Mouse (Mus musculus) forebrain, embryonic 11.5 days (tissue): Measurements from ENCODE around the gene Arv1. TPM values are rescaled to one million over a fixed set of nuclear protein-coding genes. Genes with fewer than 3 reads are reported as not detected.

Experiments
- ATAC-seq: fragments of 200-750 bp; cut with Nextera tagmentation; replicated peaks from 2 replicates; pipeline ENCODE4 v1.8.0; 2017; ENCODE audit warnings: moderate TSS enrichment; ENCODE audit not compliant: low FRiP score
- DNase-seq: peaks from one replicate; pipeline ENCODE4 v3.0.0-alpha.2; 2017; ENCODE audit warnings: low spot score
- H3K27ac ChIP-seq: fragments of 300-500 bp; sonication (generic); 2 replicates; pipeline ENCODE4 v1.5.1; 2014; ENCODE audit warnings: low read depth, low read length
- H3K27me3 ChIP-seq: fragments of 300-500 bp; sonication (generic); 2 replicates; pipeline ENCODE4 v1.6.1; 2014; ENCODE audit warnings: mild to moderate bottlenecking, low read length, mixed read lengths; ENCODE audit not compliant: control insufficient read depth, insufficient read depth
- H3K36me3 ChIP-seq: fragments of 300-500 bp; sonication (generic); 2 replicates; pipeline ENCODE4 v1.6.1; 2014; ENCODE audit warnings: mild to moderate bottlenecking, low read length, moderate library complexity, mixed read lengths; ENCODE audit not compliant: control insufficient read depth, insufficient read depth
- H3K4me1 ChIP-seq: fragments of 300-500 bp; sonication (generic); replicated peaks from 2 replicates; pipeline ENCODE4 v1.6.1; 2014; ENCODE audit warnings: low read length, mixed read lengths; ENCODE audit not compliant: control insufficient read depth, insufficient read depth
- H3K4me2 ChIP-seq: fragments of 300-500 bp; sonication (generic); 2 replicates; pipeline ENCODE4 v1.6.1; 2014; ENCODE audit warnings: low read depth, mild to moderate bottlenecking, low read length, moderate library complexity, mixed read lengths; ENCODE audit not compliant: severe bottlenecking
- H3K4me3 ChIP-seq: fragments of 300-500 bp; sonication (generic); 2 replicates; pipeline ENCODE4 v1.5.1; 2014; ENCODE audit warnings: low read depth, low read length
- H3K9ac ChIP-seq: fragments of 300-500 bp; sonication (generic); 2 replicates; pipeline ENCODE4 v1.6.1; 2014; ENCODE audit warnings: low read length
- H3K9me3 ChIP-seq: fragments of 300-500 bp; sonication (generic); 2 replicates; pipeline ENCODE4 v1.6.1; 2016; ENCODE audit warnings: low read length, mixed read lengths; ENCODE audit not compliant: control insufficient read depth
- WGBS: fragments of 180-500 bp; shearing (Covaris S2); extraction: QIAGEN DNeasy Blood & Tissue Kit; methylation state at CpG from one replicate; pipeline ENCODE4 v1.1.7; 2014; 5-methylcytosine and 5-hydroxymethylcytosine counted together
- polyA plus RNA-seq: library from polyadenylated mRNA; unstranded; fragments of >200 nt; fragmentation: Nextera tagmentation; extraction: Ambion mirVana; gene quantifications from 2 replicates; pipeline ENCODE4 v1.2.1, GENCODE M21; 2014

Gene Arv1
- polyA plus RNA-seq, 1 experiment from 2014 or later: 38.2 TPM

- H3K27ac ChIP-seq: no peak overlapping the region
- DNase-seq: no peak
- ATAC-seq: no peak
- H3K4me2 ChIP-seq: no peak overlapping the region
- H3K9ac ChIP-seq: no peak overlapping the region
- no peaks in the 10 kb centered on the region for H3K9me3 ChIP-seq
- H3K4me1 ChIP-seq: no peaks in the 10 kb centered on the region
- no peaks in the 10 kb centered on the region for H3K27me3 ChIP-seq
- no peak overlapping the region for H3K4me3 ChIP-seq
- H3K36me3 ChIP-seq: no peaks in the 10 kb centered on the region; the same call in 1 of the 2 replicates
- WGBS: 88% methylated on average over 10 of the region's 10 CpGs
Measured at GRCm38 (mm10) chr8:124682218-124682617, 39.7 kb upstream of the Arv1 start.

GRCm38 (mm10) chr8:124688899-124689298 is 33.0 kb upstream of the Arv1 start:
- H3K9me3 ChIP-seq: no peaks in the 10 kb centered on the region
- no peaks in the 10 kb centered on the region for H3K4me1 ChIP-seq
- H3K27ac ChIP-seq: no peak overlapping the region
- no peak overlapping the region for H3K9ac ChIP-seq
- DNase-seq (no peak), ATAC-seq (no peak)
- WGBS: 93% methylated on average over 13 of the region's 13 CpGs
- no peaks in the 10 kb centered on the region; the same call in 1 of the 2 replicates for H3K36me3 ChIP-seq
- no peaks in the 10 kb centered on the region for H3K27me3 ChIP-seq
- no peak overlapping the region for H3K4me3 ChIP-seq
- no peak overlapping the region for H3K4me2 ChIP-seq

GRCm38 (mm10) chr8:124691706-124692105 is 30.2 kb upstream of the Arv1 start:
- Histone ChIP-seq H3K9ac (no peak overlapping the region), H3K9me3 (no peaks in the 10 kb centered on the region), H3K4me1 (no peaks in the 10 kb centered on the region), H3K27me3 (no peaks in the 10 kb centered on the region), H3K27ac (no peak overlapping the region), H3K4me2 (no peak overlapping the region), H3K4me3 (no peak overlapping the region), H3K36me3 (no peaks in the 10 kb centered on the region; the same call in 1 of the 2 replicates)
- 95% methylated on average over 4 of the region's 4 CpGs for WGBS
- no peak for DNase-seq
- ATAC-seq: no peak

- no peak overlapping the region for H3K4me2 ChIP-seq
- H3K4me3 ChIP-seq: no peak overlapping the region
- H3K9me3 ChIP-seq: no peaks in the 10 kb centered on the region
- no peaks in the 10 kb centered on the region for H3K27me3 ChIP-seq
- ATAC-seq (no peak), DNase-seq (no peak)
- H3K36me3 ChIP-seq: no peaks in the 10 kb centered on the region; the same call in 1 of the 2 replicates
- no peak overlapping the region for H3K27ac ChIP-seq
- H3K4me1 ChIP-seq: no peaks in the 10 kb centered on the region
- 93% methylated on average over 22 of the region's 22 CpGs for WGBS
- no peak overlapping the region for H3K9ac ChIP-seq
Measured at GRCm38 (mm10) chr8:124695424-124696100, 26.4 kb upstream of the Arv1 start.

GRCm38 (mm10) chr8:124700271-124700670 is 21.7 kb upstream of the Arv1 start:
- no peak overlapping the region for H3K4me3 ChIP-seq

GRCm38 (mm10) chr8:124701023-124701422 is 20.9 kb upstream of the Arv1 start:
- Histone ChIP-seq H3K27ac (no peak overlapping the region), H3K4me2 (no peak overlapping the region), H3K4me3 (no peak overlapping the region), H3K9ac (no peak overlapping the region), H3K36me3 (no peaks in the 10 kb centered on the region; the same call in 1 of the 2 replicates), H3K4me1 (no peaks in the 10 kb centered on the region), H3K9me3 (no peaks in the 10 kb centered on the region), H3K27me3 (no peaks in the 10 kb centered on the region)
- ATAC-seq (no peak), DNase-seq (no peak)
- WGBS: 91% methylated on average over 9 of the region's 9 CpGs

More at GRCm38 (mm10) chr8:124700271-124700670, 21.7 kb upstream of the Arv1 start:
- no peaks in the 10 kb centered on the region for H3K27me3 ChIP-seq
- no peak overlapping the region for H3K27ac ChIP-seq
- H3K4me1 ChIP-seq: no peaks in the 10 kb centered on the region
- H3K4me2 ChIP-seq: no peak overlapping the region
- 92% methylated on average over 5 of the region's 5 CpGs for WGBS
- no peak overlapping the region for H3K9ac ChIP-seq
- no peaks in the 10 kb centered on the region; the same call in 1 of the 2 replicates for H3K36me3 ChIP-seq
- H3K9me3 ChIP-seq: no peaks in the 10 kb centered on the region
- ATAC-seq (no peak), DNase-seq (no peak)

GRCm38 (mm10) chr8:124702183-124702582 is 19.8 kb upstream of the Arv1 start:
- H3K4me3 ChIP-seq: no peak overlapping the region
- DNase-seq (no peak), ATAC-seq (no peak)
- no peak overlapping the region for H3K9ac ChIP-seq
- no peaks in the 10 kb centered on the region for H3K9me3 ChIP-seq
- no peaks in the 10 kb centered on the region; the same call in 1 of the 2 replicates for H3K36me3 ChIP-seq
- no peaks in the 10 kb centered on the region for H3K4me1 ChIP-seq
- no peak overlapping the region for H3K27ac ChIP-seq
- 81% methylated on average over 3 of the region's 3 CpGs for WGBS
- H3K27me3 ChIP-seq: no peaks in the 10 kb centered on the region
- no peak overlapping the region for H3K4me2 ChIP-seq

- Histone ChIP-seq H3K27ac (no peak overlapping the region), H3K4me1 (no peaks in the 10 kb centered on the region), H3K4me2 (no peak overlapping the region), H3K4me3 (no peak overlapping the region), H3K9me3 (no peaks in the 10 kb centered on the region), H3K9ac (no peak overlapping the region), H3K27me3 (no peaks in the 10 kb centered on the region), H3K36me3 (no peaks in the 10 kb centered on the region; the same call in 1 of the 2 replicates)
- no peak for ATAC-seq
- no peak for DNase-seq
- 87% methylated on average over 4 of the region's 4 CpGs for WGBS
Measured at GRCm38 (mm10) chr8:124703526-124703925, 18.4 kb upstream of the Arv1 start.

- ATAC-seq (no peak), DNase-seq (no peak)
- Histone ChIP-seq H3K4me3 (no peak overlapping the region), H3K27ac (no peak overlapping the region), H3K9ac (no peak overlapping the region), H3K36me3 (no peaks in the 10 kb centered on the region; the same call in 1 of the 2 replicates), H3K4me1 (no peaks in the 10 kb centered on the region), H3K4me2 (no peak overlapping the region), H3K27me3 (no peaks in the 10 kb centered on the region), H3K9me3 (no peaks in the 10 kb centered on the region)
- WGBS: 93% methylated on average over 4 of the region's 4 CpGs
Measured at GRCm38 (mm10) chr8:124704376-124704775, 17.6 kb upstream of the Arv1 start.
